Mouse (Mus musculus): ENCODE measurements around the gene Tpst2. TPM values are rescaled to one million over a fixed set of nuclear protein-coding genes. Genes with fewer than 3 reads are reported as not detected.

Gene Tpst2
- polyA plus RNA-seq, 1 experiment = 37.6 TPM

- H3K4me3 ChIP-seq (ENCODE audit: insufficient read depth, low read depth, low read length) = no peak overlapping the region
- 45% methylated on average over 11 of the region's 11 CpGs for WGBS
- TF ChIP-seq CTCF (conservative IDR thresholded peaks at IDR 0.05; ENCODE audit: insufficient read depth, insufficient read length, low read depth, low read length) = no peak
- no peak for TF ChIP-seq POLR2A (IDR thresholded peaks at IDR 0.05; ENCODE audit: low read depth, low read length)
- H3K27ac ChIP-seq (ENCODE audit: insufficient read depth, low read depth, low read length) = no peak overlapping the region
- H3K27me3 ChIP-seq (replicated peaks; ENCODE audit: control insufficient read depth, insufficient read depth, low read length) = no peaks in the 10 kb centered on the region
- H3K36me3 ChIP-seq (ENCODE audit: control insufficient read depth, insufficient read depth, low read length) = no peaks in the 10 kb centered on the region
- no peak for DNase-seq
- peaks cover 18% of the 10 kb centered on the region for H3K4me1 ChIP-seq (ENCODE audit: control insufficient read depth, insufficient read depth, low read length)
Measured at GRCm38 (mm10) chr5:112286984-112287641, 10.6 kb downstream of the Tpst2 start.

DNA sequence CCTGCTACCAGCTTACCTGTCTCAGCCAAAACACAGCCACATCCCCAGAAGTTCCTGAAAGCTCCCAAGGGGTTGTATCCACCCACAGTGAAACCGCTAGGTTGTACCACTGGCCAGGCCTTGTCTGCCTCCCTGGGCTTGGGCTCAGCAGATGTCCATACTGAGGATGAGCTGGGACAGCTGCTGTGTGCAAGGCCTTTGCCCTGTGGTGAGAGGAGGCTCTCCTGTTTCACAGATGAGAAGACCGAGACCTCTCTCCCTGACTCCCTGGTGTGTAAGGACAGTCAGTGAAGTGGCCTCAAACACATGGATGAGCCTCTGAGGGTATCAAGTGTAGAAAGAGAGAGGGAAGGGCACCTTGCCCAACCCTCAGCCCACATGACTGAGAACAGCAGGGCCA lies 11.2 kb downstream of the Tpst2 start:
- DNase-seq = no peak
- Histone ChIP-seq H3K4me3 (ENCODE audit: insufficient read depth, low read depth, low read length) (no peak overlapping the region), H3K27ac (ENCODE audit: insufficient read depth, low read depth, low read length) (0 out of 2 replicates have a peak overlapping the region, but pooled peaks have one; percentile 9), H3K36me3 (ENCODE audit: control insufficient read depth, insufficient read depth, low read length) (no peaks in the 10 kb centered on the region), H3K4me1 (ENCODE audit: control insufficient read depth, insufficient read depth, low read length) (peaks cover 24% of the 10 kb centered on the region), H3K27me3 (replicated peaks; ENCODE audit: control insufficient read depth, insufficient read depth, low read length) (no peaks in the 10 kb centered on the region)
- 81% methylated on average over 2 of the region's 2 CpGs for WGBS
- TF ChIP-seq CTCF (conservative IDR thresholded peaks at IDR 0.05; ENCODE audit: insufficient read depth, insufficient read length, low read depth, low read length) (no peak), POLR2A (IDR thresholded peaks at IDR 0.05; ENCODE audit: low read depth, low read length) (no peak)

- H3K4me3 ChIP-seq (ENCODE audit: insufficient read depth, low read depth, low read length) = peak overlapping the region; percentile 22; the same call in 1 of the 2 replicates
- WGBS = 73% methylated on average over 9 of the region's 9 CpGs
- peak overlapping the region; percentile 22; the same call in 1 of the 2 replicates for H3K27ac ChIP-seq (ENCODE audit: insufficient read depth, low read depth, low read length)
- no peaks in the 10 kb centered on the region for H3K27me3 ChIP-seq (replicated peaks; ENCODE audit: control insufficient read depth, insufficient read depth, low read length)
- no peaks in the 10 kb centered on the region for H3K36me3 ChIP-seq (ENCODE audit: control insufficient read depth, insufficient read depth, low read length)
- peaks cover 19% of the 10 kb centered on the region for H3K4me1 ChIP-seq (ENCODE audit: control insufficient read depth, insufficient read depth, low read length)
- no peak for TF ChIP-seq POLR2A (IDR thresholded peaks at IDR 0.05; ENCODE audit: low read depth, low read length)
- no peak for TF ChIP-seq CTCF (conservative IDR thresholded peaks at IDR 0.05; ENCODE audit: insufficient read depth, insufficient read length, low read depth, low read length)
- peak; percentile 67 for DNase-seq
Measured at GRCm38 (mm10) chr5:112288193-112289141, 12.0 kb downstream of the Tpst2 start.

GRCm38 (mm10) chr5:112289236-112289635 lies 12.7 kb downstream of the Tpst2 start:
- Histone ChIP-seq H3K27ac (ENCODE audit: insufficient read depth, low read depth, low read length) (no peak overlapping the region), H3K4me1 (ENCODE audit: control insufficient read depth, insufficient read depth, low read length) (peaks cover 24% of the 10 kb centered on the region), H3K4me3 (ENCODE audit: insufficient read depth, low read depth, low read length) (peak overlapping the region; percentile 18; the same call in 1 of the 2 replicates), H3K27me3 (replicated peaks; ENCODE audit: control insufficient read depth, insufficient read depth, low read length) (no peaks in the 10 kb centered on the region), H3K36me3 (ENCODE audit: control insufficient read depth, insufficient read depth, low read length) (no peaks in the 10 kb centered on the region)
- DNase-seq = peak; percentile 72
- WGBS = 27% methylated on average over 8 of the region's 8 CpGs
- no peak for TF ChIP-seq CTCF (conservative IDR thresholded peaks at IDR 0.05; ENCODE audit: insufficient read depth, insufficient read length, low read depth, low read length)
- TF ChIP-seq POLR2A (IDR thresholded peaks at IDR 0.05; ENCODE audit: low read depth, low read length) = no peak

DNA sequence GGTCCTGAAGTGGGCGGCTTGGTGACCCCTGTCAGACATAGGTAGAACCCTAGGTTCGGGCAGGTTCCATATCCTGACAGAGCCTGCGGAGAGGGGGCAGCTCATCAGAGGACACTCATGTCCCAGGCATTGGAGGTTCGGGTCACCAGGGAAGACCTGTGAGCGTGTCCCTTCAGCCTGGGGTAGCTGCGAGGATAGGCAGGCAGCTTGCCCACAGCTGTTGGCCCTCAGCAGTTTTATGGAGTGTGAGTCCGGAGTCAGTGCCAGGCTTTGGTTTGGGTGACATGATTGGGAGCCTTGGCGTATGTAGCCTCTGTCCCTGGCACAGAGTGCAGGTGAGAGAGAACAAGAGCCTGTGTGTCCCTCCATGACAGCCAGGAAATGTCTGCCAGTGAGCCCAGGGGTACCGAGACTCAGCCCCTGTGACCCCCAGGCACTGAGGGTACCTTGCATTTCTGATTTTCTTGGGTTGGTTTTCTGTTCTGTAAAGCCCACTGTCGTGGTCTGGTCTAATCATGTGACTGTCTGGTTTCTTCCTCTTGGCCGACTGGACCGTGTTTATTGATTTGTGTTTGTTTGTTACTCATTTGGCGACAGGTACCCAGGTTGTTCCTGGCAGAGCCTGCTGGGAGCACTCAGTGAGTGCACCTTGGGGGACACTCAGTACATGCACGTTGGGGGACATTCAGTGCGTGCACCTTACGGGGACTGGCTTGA lies 13.5 kb downstream of the Tpst2 start:
- H3K27me3 ChIP-seq (replicated peaks; ENCODE audit: control insufficient read depth, insufficient read depth, low read length) = no peaks in the 10 kb centered on the region
- peak overlapping the region; percentile 24; the same call in 1 of the 2 replicates for H3K4me3 ChIP-seq (ENCODE audit: insufficient read depth, low read depth, low read length)
- no peaks in the 10 kb centered on the region for H3K36me3 ChIP-seq (ENCODE audit: control insufficient read depth, insufficient read depth, low read length)
- WGBS = 59% methylated on average over 16 of the region's 16 CpGs
- DNase-seq = no peak
- H3K27ac ChIP-seq (ENCODE audit: insufficient read depth, low read depth, low read length) = no peak overlapping the region
- H3K4me1 ChIP-seq (ENCODE audit: control insufficient read depth, insufficient read depth, low read length) = peaks cover 27% of the 10 kb centered on the region
- TF ChIP-seq CTCF (conservative IDR thresholded peaks at IDR 0.05; ENCODE audit: insufficient read depth, insufficient read length, low read depth, low read length) (no peak), POLR2A (IDR thresholded peaks at IDR 0.05; ENCODE audit: low read depth, low read length) (no peak)

DNA sequence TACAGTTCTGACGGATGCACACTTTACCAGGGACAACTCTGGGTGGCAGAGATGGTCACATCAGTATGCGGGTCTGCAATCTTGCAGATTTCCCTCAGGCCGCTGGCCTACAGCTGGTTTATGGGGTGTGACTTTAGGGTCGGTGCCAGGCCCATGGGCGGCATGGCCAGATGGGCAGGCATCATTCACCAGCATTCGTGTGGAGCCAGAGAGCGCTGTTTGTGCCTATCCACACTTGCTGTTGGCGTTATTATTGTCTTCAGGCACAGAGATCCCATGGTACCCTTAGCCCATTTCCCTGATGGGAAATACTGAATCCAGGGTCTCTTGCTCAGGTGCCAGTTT lies 14.0 kb downstream of the Tpst2 start:
- Histone ChIP-seq H3K27ac (ENCODE audit: insufficient read depth, low read depth, low read length) (no peak overlapping the region), H3K4me1 (ENCODE audit: control insufficient read depth, insufficient read depth, low read length) (peaks cover 27% of the 10 kb centered on the region), H3K27me3 (replicated peaks; ENCODE audit: control insufficient read depth, insufficient read depth, low read length) (no peaks in the 10 kb centered on the region), H3K4me3 (ENCODE audit: insufficient read depth, low read depth, low read length) (peak overlapping the region; percentile 24; the same call in 1 of the 2 replicates), H3K36me3 (ENCODE audit: control insufficient read depth, insufficient read depth, low read length) (no peaks in the 10 kb centered on the region)
- TF ChIP-seq POLR2A (IDR thresholded peaks at IDR 0.05; ENCODE audit: low read depth, low read length) (no peak), CTCF (conservative IDR thresholded peaks at IDR 0.05; ENCODE audit: insufficient read depth, insufficient read length, low read depth, low read length) (no peak)
- no peak for DNase-seq
- 64% methylated on average over 8 of the region's 8 CpGs for WGBS

Data from kidney, adult 2 months (tissue).